Mouse (Mus musculus): Measurements from ENCODE around the gene Uba3.

Uba3 gene

GRCm38 (mm10) chr6:97210191-97210961, 4.9 kb upstream of the Uba3 start, which contains the start of gene Arl6ip5:
Arl6ip5 (plus strand) TSS chr6:97210689.
- DNase-seq = peak; percentile 93

DNA sequence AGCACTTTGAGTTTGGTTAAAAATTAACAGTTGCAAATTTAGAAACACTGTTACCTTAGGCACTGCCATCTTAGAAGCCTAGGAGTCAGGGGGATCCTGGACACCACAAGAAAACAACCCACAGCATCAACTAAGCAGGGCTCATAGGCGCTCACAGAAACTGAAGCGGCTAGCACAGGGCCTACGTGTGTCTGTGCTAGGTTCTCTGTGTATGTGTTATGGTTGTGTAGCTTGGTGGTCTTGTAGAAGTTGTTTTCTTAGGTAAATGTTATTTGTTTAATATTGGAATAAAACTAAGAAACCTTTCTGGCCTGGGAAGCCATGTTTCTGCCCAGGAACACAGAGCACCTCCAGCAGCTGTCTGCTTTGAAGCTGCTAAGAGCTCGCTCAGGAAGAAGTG, 4.3 kb upstream of the Uba3 start:
- DNase-seq = no peak

DNA sequence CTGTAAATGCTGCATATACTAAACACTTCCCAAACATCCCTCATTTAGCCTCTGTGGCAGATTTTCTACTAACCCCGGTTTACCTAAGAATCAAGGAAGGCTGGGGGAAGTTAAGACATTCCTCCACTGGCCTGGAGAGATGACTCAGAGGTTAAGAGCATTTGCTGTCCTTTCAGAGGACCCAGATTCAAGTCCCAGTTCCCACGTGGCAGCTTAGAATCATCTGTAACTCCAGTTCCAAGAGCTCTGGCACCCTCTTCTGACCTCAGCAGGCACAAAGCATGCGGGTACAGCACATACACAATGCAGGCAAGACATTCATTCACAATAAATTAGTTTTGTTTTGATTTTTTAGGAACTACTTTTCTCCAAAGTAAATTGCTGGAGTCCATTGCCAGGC, 3.8 kb upstream of the Uba3 start:
- DNase-seq = no peak

DNA sequence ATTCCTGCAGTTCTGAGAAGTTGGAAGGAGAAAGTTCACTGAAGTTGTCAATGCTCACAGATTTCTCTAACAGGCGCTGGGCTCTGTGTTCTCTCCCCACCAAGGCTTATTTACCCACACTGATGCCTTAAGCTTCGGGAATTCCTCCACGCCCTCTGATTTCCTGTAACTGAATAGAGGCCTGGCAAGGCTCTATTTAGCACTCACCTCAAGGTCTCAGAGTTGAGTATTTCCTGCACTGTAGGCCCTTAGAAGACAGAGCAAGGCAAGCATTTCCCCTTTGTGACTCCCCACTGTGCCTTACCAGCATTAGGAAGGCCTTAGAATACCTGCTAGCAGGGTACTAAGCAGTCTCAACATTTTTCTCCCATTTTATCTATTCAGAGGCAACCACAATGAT, 3.0 kb upstream of the Uba3 start:
- no peak for DNase-seq

- DNase-seq = no peak
Measured at GRCm38 (mm10) chr6:97207085-97207484, 1.6 kb upstream of the Uba3 start.

- DNase-seq = peak; percentile 34
Measured at GRCm38 (mm10) chr6:97204952-97205351, 495 bp downstream of the Uba3 start.

- no peak for DNase-seq
Measured at GRCm38 (mm10) chr6:97204252-97204869, 1.1 kb downstream of the Uba3 start.

DNA sequence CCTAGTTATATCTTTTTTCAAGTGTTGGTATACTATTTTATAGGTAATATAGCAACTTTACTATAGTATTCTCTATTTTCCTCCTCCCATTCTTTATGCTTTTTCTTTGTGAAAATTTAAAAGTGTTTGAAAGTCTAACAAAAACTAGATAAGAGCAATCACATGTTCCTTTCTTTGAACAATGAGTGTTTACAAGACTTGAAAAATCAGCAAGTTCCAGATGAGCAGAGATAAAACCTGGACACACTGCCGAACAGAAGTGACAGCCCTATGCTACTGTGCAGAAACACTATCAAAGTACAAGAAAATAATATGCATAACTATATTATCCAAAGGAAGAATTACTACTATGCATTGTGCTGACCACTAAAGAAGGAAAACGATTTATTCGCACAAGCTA, 3.0 kb downstream of the Uba3 start:
- DNase-seq = no peak

DNA sequence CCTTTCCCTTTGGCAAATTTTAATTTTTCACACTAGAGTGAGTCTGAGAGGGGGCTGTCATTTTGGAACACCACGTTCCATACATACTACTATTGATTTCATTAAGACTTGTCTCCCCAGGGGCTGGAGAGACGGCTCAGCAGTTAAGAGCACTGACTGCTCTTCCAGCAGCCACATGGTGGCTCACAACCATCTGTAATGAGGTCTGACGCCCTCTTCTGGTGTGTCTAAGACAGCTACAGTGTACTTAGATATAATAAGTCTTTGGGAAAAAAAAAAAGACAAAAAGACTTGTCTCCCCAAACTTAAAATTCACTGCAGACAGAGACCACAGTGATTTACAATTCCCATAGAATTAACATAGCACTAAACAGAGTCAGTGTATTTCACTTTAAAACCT, 5.0 kb downstream of the Uba3 start:
- no peak for DNase-seq

GRCm38 (mm10) chr6:97179367-97179828, 26.0 kb downstream of the Uba3 start:
- no peak for DNase-seq

DNA sequence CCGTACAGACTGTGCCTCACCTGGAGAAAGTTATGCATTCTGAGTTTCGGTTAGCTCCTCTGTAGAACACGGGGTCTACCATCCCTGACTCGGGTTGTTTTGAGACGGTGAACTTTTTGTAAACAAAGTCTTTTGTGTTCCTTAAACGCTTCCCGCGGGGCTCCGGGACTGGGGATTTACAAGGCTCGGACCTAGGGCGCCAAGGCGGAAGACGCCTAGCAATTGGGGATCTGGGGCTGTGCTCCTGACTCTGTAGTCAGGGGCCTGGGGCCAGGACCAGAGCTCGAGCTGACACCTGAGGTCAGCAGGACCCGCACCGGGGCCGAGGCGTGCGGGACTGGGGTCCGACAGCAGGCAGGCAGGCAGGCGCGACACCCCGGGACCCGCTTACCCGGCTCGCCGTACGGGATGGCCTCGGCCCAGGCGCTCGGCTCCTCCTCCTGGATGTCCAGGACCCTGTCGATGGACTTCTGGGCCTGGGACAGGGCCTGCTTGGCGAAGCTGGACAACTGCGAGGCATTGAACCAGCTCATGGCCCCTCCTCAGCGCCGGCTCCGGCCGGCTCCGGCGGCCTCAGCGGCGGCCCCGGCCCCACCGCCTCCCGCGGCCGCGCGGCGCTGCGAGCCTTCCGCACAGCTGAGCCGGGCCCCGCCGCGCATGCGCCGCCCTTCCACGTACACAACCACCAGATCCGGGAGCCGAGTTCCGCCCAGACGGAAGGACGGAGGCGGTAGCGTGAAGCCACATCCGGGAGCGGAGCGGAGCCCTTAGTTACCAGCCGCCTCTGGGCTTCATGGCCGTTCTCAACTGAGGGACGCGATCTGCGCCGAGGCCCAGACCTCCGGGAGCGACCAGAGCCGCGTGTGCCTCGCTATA, 26.7 kb downstream of the Uba3 start, which contains the start of gene Tmf1:
Tmf1 (minus strand) TSS at position 632 of the 876 bp plus-strand sequence.
- DNase-seq = peak; percentile 96

GRCm38 (mm10) chr6:97175716-97176115, 29.7 kb downstream of the Uba3 start:
- peak; percentile 23 for DNase-seq

GRCm38 (mm10) chr6:97150156-97150555, 55.3 kb downstream of the Uba3 start:
- DNase-seq = no peak

GRCm38 (mm10) chr6:97149721-97150120, 55.7 kb downstream of the Uba3 start:
- no peak for DNase-seq

DNA sequence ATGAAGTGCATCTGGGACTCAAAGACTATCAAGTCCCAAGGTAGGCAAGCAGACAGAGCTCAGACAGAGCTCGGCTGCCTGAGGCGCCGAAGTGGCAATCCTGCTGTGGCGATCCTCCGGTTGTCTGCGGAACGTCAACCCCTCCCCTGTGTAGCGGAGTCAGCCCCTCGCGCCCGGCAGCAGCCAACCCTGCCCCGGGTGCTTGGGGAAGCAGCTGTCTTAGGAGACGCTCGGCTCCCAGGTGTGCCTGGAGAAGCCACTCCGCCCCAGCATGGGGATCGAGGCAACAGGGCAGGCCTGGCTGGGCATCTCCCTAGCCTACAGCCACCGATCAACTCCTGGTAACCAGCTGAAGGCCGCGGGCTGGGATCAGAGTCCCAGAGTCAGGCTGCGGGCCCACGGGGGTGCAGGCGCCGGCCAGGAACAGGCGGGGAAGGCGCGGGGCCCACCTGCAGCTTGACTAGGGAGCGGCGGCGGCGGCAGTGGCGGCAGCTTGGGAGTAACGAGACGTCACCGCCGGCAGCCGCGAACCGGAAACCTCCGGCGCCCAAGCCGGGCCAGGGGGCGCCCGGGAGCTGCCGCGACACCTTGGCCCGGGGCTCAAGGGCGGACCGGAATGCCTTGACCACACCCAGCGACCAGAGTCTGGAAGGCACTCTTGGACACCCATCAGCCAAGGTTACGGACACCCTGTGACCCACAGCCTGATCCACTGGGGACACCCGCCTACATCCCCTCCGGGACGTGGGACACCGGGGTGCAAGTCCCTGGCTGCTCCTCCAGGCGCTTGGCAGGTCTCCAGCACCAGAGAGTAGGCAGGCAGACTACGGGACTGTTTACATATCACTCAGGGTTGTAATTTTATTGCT, 56.8 kb downstream of the Uba3 start, which contains the start of gene Eogt:
Eogt (minus strand) TSS at position 800 of the 869 bp plus-strand sequence.
- DNase-seq = peak; percentile 89

- peak; percentile 80 for DNase-seq
Measured at GRCm38 (mm10) chr6:97147755-97148382, 57.6 kb downstream of the Uba3 start.

DNA sequence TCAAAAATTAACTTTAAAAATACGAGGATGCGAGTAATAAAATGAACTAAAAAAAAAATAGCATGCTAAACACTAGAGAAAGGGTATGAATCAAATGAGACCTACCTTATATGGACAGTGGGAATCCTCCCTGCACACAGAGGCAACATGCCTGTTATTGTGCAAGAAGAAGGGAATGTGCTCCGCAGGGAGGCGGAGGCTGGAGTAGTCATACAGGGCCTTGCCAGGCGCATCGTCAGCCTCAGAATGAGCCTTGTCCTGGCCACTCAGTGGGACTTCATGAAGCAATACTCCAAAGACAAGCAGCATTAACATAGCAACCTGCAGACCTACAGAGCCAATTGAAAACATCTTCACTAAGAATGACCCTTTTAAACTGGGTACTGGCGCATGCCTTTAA, 60.3 kb downstream of the Uba3 start:
- DNase-seq = peak; percentile 65

DNA sequence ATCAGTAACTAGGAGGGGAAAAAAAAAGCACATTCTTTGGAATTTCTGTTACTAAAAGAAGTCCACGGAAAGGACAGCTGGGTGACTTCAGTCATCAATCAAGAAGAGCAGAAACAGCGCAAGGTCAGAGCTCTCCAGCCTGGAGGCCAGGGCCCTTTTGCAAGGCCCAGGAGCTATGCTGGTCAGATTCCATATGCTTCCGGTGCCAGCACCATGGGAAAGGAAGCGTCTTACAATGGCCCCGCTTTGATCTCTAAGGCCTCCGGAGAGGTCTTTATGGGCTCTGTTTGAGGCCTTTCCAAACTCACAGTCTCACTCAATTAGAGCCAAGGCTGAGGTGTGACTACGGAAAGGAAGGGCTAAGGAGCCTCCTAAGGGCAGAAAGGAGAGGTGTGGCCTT, 61.1 kb downstream of the Uba3 start:
- peak; percentile 80 for DNase-seq

DNA sequence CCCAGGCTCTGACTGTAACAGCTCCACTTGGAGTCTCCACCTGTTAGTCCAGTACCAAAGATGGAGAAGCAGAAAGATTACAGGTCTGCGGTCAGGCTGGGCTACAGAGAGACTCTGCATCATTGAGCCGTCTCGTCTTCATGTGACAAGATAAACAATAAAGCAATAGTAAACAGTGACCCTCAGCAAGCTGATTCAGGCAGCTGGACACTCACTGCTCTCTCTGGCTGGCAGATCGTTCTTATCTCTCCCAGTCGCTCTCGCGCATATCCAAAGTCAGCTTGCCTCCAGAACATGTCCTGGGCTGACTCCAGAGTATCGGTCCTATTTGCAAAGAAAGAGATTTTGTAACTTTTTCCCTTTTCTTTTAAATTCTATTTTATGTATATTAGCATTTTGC, 62.8 kb downstream of the Uba3 start:
- DNase-seq = peak; percentile 29

GRCm38 (mm10) chr6:97141811-97142210, 63.6 kb downstream of the Uba3 start:
- peak; percentile 25 for DNase-seq
